Mouse (Mus musculus) heart, postnatal 0 days (tissue): Measurements from ENCODE around the gene Mitf.

ENCODE experiments used
- CTCF ChIP-seq: IDR thresholded peaks from 2 replicates; pipeline ENCODE4 v1.5.1; 2016; ENCODE audit warnings: antibody characterized with exemption, control low read depth, low read depth
- EP300 ChIP-seq: IDR thresholded peaks from 2 replicates; pipeline ENCODE4 v1.6.1; 2016; ENCODE audit warnings: antibody characterized with exemption, low read depth

DNA sequence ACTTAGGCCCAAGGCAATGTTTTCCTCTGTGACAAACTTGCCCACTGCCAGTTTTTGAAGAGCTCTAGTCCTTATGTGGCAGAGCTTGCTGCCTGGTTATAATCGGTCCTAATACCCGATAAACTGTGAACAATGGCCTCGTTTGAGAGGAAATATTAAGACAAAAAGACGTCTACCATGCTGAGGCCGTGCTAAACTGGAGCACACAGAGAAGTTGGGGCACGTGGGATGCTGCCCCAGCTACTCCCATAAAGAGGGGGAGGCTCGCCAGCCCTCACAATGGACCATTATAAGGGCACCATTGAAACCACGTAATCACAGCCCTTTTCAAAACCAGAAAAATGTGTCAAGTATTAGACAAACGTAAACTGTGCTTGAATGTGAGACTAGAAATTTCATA lies 174.8 kb downstream of the Mitf start:
- TF ChIP-seq EP300 (no peak), CTCF (no peak)
